Mouse (Mus musculus): Measurements from ENCODE around the gene Cyb561.

DNA sequence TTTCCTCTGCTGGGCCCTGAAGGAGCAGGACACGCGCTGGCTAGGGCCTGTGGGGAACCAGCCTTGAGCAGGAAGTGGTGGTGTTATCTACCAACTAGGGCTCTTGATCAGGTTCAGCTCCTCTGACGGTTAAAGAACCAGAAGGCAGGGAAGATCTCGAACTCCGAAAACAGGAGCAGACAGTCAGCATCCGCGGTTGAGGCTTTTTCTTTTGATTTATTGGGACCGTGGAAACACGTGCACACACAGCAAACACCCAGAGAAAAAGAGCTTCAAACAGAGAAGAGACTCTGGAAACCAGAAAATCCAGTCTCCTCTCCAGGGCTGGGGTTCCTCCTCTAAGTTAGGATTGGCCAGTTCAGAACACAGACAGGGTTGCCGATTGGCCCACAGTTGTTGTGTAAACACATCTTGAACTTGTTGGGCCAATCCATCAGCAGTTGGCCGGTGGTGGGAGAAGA lies 6.4 kb downstream of the Cyb561 start:
- TF ChIP-seq EP300 (IDR thresholded peaks at IDR 0.05; ENCODE audit: low read depth), result no peak
- no peak for TF ChIP-seq CTCF (IDR thresholded peaks at IDR 0.05; ENCODE audit: low read depth)
